Mouse (Mus musculus) cerebellum, postnatal 25 days (tissue): Measurements from ENCODE around the gene Top3a.

Source experiments
- DNase-seq, 2 experiments: peaks; one replicate each; pipeline ENCODE4 v3.0.0; 2021; ENCODE audit warnings: mixed read lengths in 2 of 2

Top3a gene

GRCm38 (mm10) chr11:60774158-60774689 is 2.9 kb downstream of the Top3a start:
- DNase-seq: no peak

- DNase-seq: no peak
Measured at GRCm38 (mm10) chr11:60772161-60772560, 5.0 kb downstream of the Top3a start.

GRCm38 (mm10) chr11:60770776-60771175 is 6.4 kb downstream of the Top3a start:
- DNase-seq: no peak

GRCm38 (mm10) chr11:60769322-60769721 is 7.8 kb downstream of the Top3a start:
- no peak for DNase-seq

- no peak for DNase-seq
Measured at GRCm38 (mm10) chr11:60766969-60767368, 10.2 kb downstream of the Top3a start.

- DNase-seq: no peak
Measured at GRCm38 (mm10) chr11:60761681-60762080, 15.5 kb downstream of the Top3a start.

- no peak for DNase-seq
Measured at GRCm38 (mm10) chr11:60755570-60755969, 21.6 kb downstream of the Top3a start.

- DNase-seq: no peak
Measured at GRCm38 (mm10) chr11:60740321-60740720, 36.8 kb downstream of the Top3a start.

GRCm38 (mm10) chr11:60737450-60737849 is 39.7 kb downstream of the Top3a start:
- DNase-seq: no peak

GRCm38 (mm10) chr11:60736491-60736890 is 40.7 kb downstream of the Top3a start:
- no peak for DNase-seq

- no peak for DNase-seq
Measured at GRCm38 (mm10) chr11:60735191-60735590, 42.0 kb downstream of the Top3a start.

- DNase-seq: no peak
Measured at GRCm38 (mm10) chr11:60734206-60734605, 43.0 kb downstream of the Top3a start.

GRCm38 (mm10) chr11:60731251-60731650 is 45.9 kb downstream of the Top3a start:
- DNase-seq: no peak

- DNase-seq: no peak
Measured at GRCm38 (mm10) chr11:60730169-60730568, 47.0 kb downstream of the Top3a start.

GRCm38 (mm10) chr11:60729217-60729641 is 47.9 kb downstream of the Top3a start:
- DNase-seq: peak in 1 of 2 experiments; percentile 17

- DNase-seq: peak; percentile 97
Measured at GRCm38 (mm10) chr11:60728260-60728761, 48.9 kb downstream of the Top3a start, which contains the start of gene Mief2. Gene Mief2 (plus strand): TSS chr11:60728398.

GRCm38 (mm10) chr11:60727392-60728140 is 49.6 kb downstream of the Top3a start:
- no peak for DNase-seq

GRCm38 (mm10) chr11:60726601-60727391 is 50.4 kb downstream of the Top3a start, which contains the start of gene Flii:
Gene Flii (minus strand): TSS chr11:60727263.
- DNase-seq: peak; percentile 85 to 92

- DNase-seq: no peak
Measured at GRCm38 (mm10) chr11:60719263-60719662, 57.9 kb downstream of the Top3a start.

- DNase-seq: no peak
Measured at GRCm38 (mm10) chr11:60715833-60716232, 61.3 kb downstream of the Top3a start.

- DNase-seq: peak; percentile 9 to 10
Measured at GRCm38 (mm10) chr11:60712639-60713255, 64.4 kb downstream of the Top3a start.

- DNase-seq: peak; percentile 5 to 11
Measured at GRCm38 (mm10) chr11:60712040-60712439, 65.1 kb downstream of the Top3a start.

- DNase-seq: peak; percentile 4 to 20
Measured at GRCm38 (mm10) chr11:60711218-60711617, 65.9 kb downstream of the Top3a start.
